ENCODE assay signal across 12 mouse cellular contexts in genomic region chrX:21424797-21425196, GRCm38 (mm10). TPM values are rescaled to one million over a fixed set of nuclear protein-coding genes. Genes with fewer than 3 reads are reported as not detected.
DNase-seq lines count a peak whose midpoint lies in the region; ATAC-seq and TF ChIP-seq lines count a peak whose summit lies in the region.
"Had no signal": no experiment of that assay in that cellular context is flagged by ENCODE, and none has a peak within 500 bp of the region (broad histone marks: within the 10 kb centered on the region; RNA-seq: fewer than 3 reads in every experiment).

No protein-coding gene starts in this region.

- TF ChIP-seq CTCF in left cerebral cortex, adult 2 months (IDR thresholded peaks at IDR 0.05) = peak; percentile 50
- no peak for TF ChIP-seq CTCF in cerebellum, adult 2 months (IDR thresholded peaks at IDR 0.05; ENCODE audit: borderline replicate concordance, insufficient read depth, low read depth, low read length)

- H3K4me3 ChIP-seq in embryonic facial prominence, embryonic 11.5 days (ENCODE audit: low read depth, low read length) = no peak overlapping the region
- H3K4me3 ChIP-seq in embryonic facial prominence, embryonic 10.5 days = no peak overlapping the region
- no peak overlapping the region for H3K4me3 ChIP-seq in left cerebral cortex, adult 2 months
- no peak overlapping the region for H3K4me3 ChIP-seq in cerebellum, adult 2 months (replicated peaks; ENCODE audit: insufficient read depth, low read depth, low read length)
- H3K4me3 ChIP-seq: heart, embryonic 13.5 days; midbrain, embryonic 12.5 days; stomach, embryonic 15.5 days had no signal

- no peaks in the 10 kb centered on the region for H3K36me3 ChIP-seq in embryonic facial prominence, embryonic 11.5 days (replicated peaks; ENCODE audit: control insufficient read depth, insufficient read depth, low read depth, low read length)
- no peaks in the 10 kb centered on the region for H3K36me3 ChIP-seq in embryonic facial prominence, embryonic 10.5 days (replicated peaks)
- H3K36me3 ChIP-seq: G1E; heart, embryonic 13.5 days; midbrain, embryonic 12.5 days; stomach, embryonic 15.5 days had no signal

- no peak overlapping the region for H3K4me2 ChIP-seq in embryonic facial prominence, embryonic 11.5 days (ENCODE audit: low read depth, low read length)
- H3K4me2 ChIP-seq: heart, embryonic 13.5 days; midbrain, embryonic 12.5 days; stomach, embryonic 15.5 days had no signal

- peak; percentile 12 for DNase-seq in embryonic facial prominence, embryonic 11.5 days (ENCODE audit: low spot score)
- DNase-seq in embryonic facial prominence, embryonic 10.5 days (ENCODE audit: low spot score) = no peak
- DNase-seq in left cerebral cortex, adult 2 months (ENCODE audit: extremely low spot score in 1 of 2, low spot score in 2 of 2) = no peak
- DNase-seq in left cerebral cortex, postnatal 10 days (ENCODE audit: extremely low spot score in 1 of 2, low spot score in 2 of 2) = no peak
- peak; percentile 10 for DNase-seq in A20 (ENCODE audit: low read depth, low spot score)
- DNase-seq in c-Kit-negative CD71-positive TER-119-positive erythroid progenitor cells, embryonic 14.5 days (ENCODE audit: low read depth, low spot score) = peak; percentile 1
- DNase-seq in ovary, postnatal 10 days (ENCODE audit: low spot score) = no peak
- DNase-seq in cerebellum, adult 2 months = no peak

- intact Hi-C loops in left cerebral cortex, adult 2 months (cut with DNase I) = loop anchor here (10.0 kb wide), 1 partner anchor 670 kb away; no protein-coding TSS in a partner anchor
- intact Hi-C loops in left cerebral cortex, postnatal 10 days (cut with DNase I) = no loop called here

- H3K9me3 ChIP-seq in embryonic facial prominence, embryonic 11.5 days (replicated peaks; ENCODE audit: control insufficient read depth, low read length) = no peaks in the 10 kb centered on the region
- no peaks in the 10 kb centered on the region for H3K9me3 ChIP-seq in embryonic facial prominence, embryonic 10.5 days
- H3K9me3 ChIP-seq: G1E; heart, embryonic 13.5 days; midbrain, embryonic 12.5 days; stomach, embryonic 15.5 days had no signal

- TF ChIP-seq POLR2A in cerebellum, adult 2 months (IDR thresholded peaks at IDR 0.05; ENCODE audit: borderline replicate concordance, insufficient read depth, low read length) = no peak

- H3K27me3 ChIP-seq in embryonic facial prominence, embryonic 11.5 days (ENCODE audit: control insufficient read depth, insufficient read depth, low read length) = no peaks in the 10 kb centered on the region
- no peaks in the 10 kb centered on the region for H3K27me3 ChIP-seq in embryonic facial prominence, embryonic 10.5 days (replicated peaks; ENCODE audit: low read depth, poor library complexity, severe bottlenecking)
- H3K27me3 ChIP-seq in cerebellum, adult 2 months (ENCODE audit: control insufficient read depth, insufficient read depth, low read length) = no peaks in the 10 kb centered on the region
- H3K27me3 ChIP-seq: heart, embryonic 13.5 days; midbrain, embryonic 12.5 days; stomach, embryonic 15.5 days had no signal

- ATAC-seq in embryonic facial prominence, embryonic 11.5 days (replicated peaks; ENCODE audit: insufficient number of reproducible peaks, low FRiP score, low TSS enrichment, low read depth) = no peak

- no peak overlapping the region for H3K27ac ChIP-seq in embryonic facial prominence, embryonic 11.5 days (replicated peaks; ENCODE audit: low read depth, low read length)
- no peak overlapping the region for H3K27ac ChIP-seq in embryonic facial prominence, embryonic 10.5 days (replicated peaks)
- no peak overlapping the region for H3K27ac ChIP-seq in left cerebral cortex, adult 2 months
- H3K27ac ChIP-seq in cerebellum, adult 2 months (ENCODE audit: insufficient read depth, low read length) = no peak overlapping the region
- H3K27ac ChIP-seq: heart, embryonic 13.5 days; midbrain, embryonic 12.5 days; stomach, embryonic 15.5 days had no signal

- WGBS in embryonic facial prominence, embryonic 11.5 days = 52% methylated on average over 4 of the region's 4 CpGs
- WGBS in embryonic facial prominence, embryonic 10.5 days = 53% methylated on average over 4 of the region's 4 CpGs
- WGBS in cerebellum, adult 2 months = 55% methylated on average over 4 of the region's 4 CpGs

- no peak overlapping the region for H3K9ac ChIP-seq in embryonic facial prominence, embryonic 11.5 days (replicated peaks; ENCODE audit: low read length)
- H3K9ac ChIP-seq: heart, embryonic 13.5 days; midbrain, embryonic 12.5 days; stomach, embryonic 15.5 days had no signal

- no peaks in the 10 kb centered on the region for H3K4me1 ChIP-seq in embryonic facial prominence, embryonic 11.5 days (ENCODE audit: control insufficient read depth, insufficient read depth, low read length)
- H3K4me1 ChIP-seq in embryonic facial prominence, embryonic 10.5 days = no peaks in the 10 kb centered on the region
- H3K4me1 ChIP-seq in cerebellum, adult 2 months (ENCODE audit: control insufficient read depth, insufficient read depth, low read length) = no peaks in the 10 kb centered on the region
- H3K4me1 ChIP-seq: heart, embryonic 13.5 days; midbrain, embryonic 12.5 days; stomach, embryonic 15.5 days had no signal

RNA-seq across cellular contexts. Expression of gene Agtr2, which starts 59.5 kb away (rescaled TPM):
- polyA plus RNA-seq in embryonic facial prominence, embryonic 11.5 days (2014; fragmentation: Nextera tagmentation; extraction: Ambion mirVana) = 6.4 and 11.2 TPM in 2 replicates
- 0.28 and 0.65 TPM in 2 replicates for polyA plus RNA-seq in embryonic facial prominence, embryonic 10.5 days (2016; fragmentation: Nextera tagmentation; extraction: Ambion mirVana)
- total RNA-seq in left cerebral cortex, adult 2 months (2021) = under 1 TPM; 0.54 TPM
- total RNA-seq in left cerebral cortex, postnatal 10 days (2021) = under 1 TPM; 0.30 to 0.61 TPM
- 1.6 and 2.0 TPM in 2 replicates for polyA plus RNA-seq in cerebellum, adult 2 months (2012; rRNA removed)
- polyA plus RNA-seq: G1E had no signal

Comparison
In these comparisons a context has a peak if more than half of its experiments do, and no peak if none do; other contexts are left out.
1. DNase-seq: peak in embryonic facial prominence, embryonic 11.5 days (single experiment), A20 (single experiment) and c-Kit-negative CD71-positive TER-119-positive erythroid progenitor cells, embryonic 14.5 days (single experiment); none in embryonic facial prominence, embryonic 10.5 days (single experiment), left cerebral cortex, adult 2 months (0 of 2), left cerebral cortex, postnatal 10 days (0 of 2), ovary, postnatal 10 days (single experiment) and cerebellum, adult 2 months (0 of 2).